Mouse (Mus musculus) CH12.LX (cell line): ENCODE results near the gene Fam240a.

Experiments used
- CHD2 ChIP-seq: IDR thresholded peaks from 2 replicates; pipeline ENCODE4 v1.6.1; 2011; ENCODE audit warnings: low read length, improper control_type of control experiment
- CTCF ChIP-seq, 2 experiments: IDR thresholded peaks in 1 of 2; conservative IDR thresholded peaks in 1 of 2; 2 replicates each; pipeline ENCODE4 v1.5.1; 2011 to 2012; ENCODE audit warnings: low read depth in 2 of 2, low read length in 2 of 2, improper control_type of control experiment in 1 of 2, inconsistent platforms in 1 of 2, mild to moderate bottlenecking in 1 of 2, moderate library complexity in 1 of 2
- E2F4 ChIP-seq: IDR thresholded peaks from 2 replicates; pipeline ENCODE4 v1.6.1; 2011; ENCODE audit warnings: low read depth, low read length, improper control_type of control experiment; ENCODE audit not compliant: insufficient replicate concordance
- EP300 ChIP-seq: IDR thresholded peaks from 2 replicates; pipeline ENCODE4 v1.6.1; 2011; ENCODE audit warnings: low read length, improper control_type of control experiment
- JUND ChIP-seq: conservative IDR thresholded peaks from 2 replicates; pipeline ENCODE4 v1.6.1; 2011; ENCODE audit warnings: low read depth, low read length, improper control_type of control experiment
- MEF2A ChIP-seq: IDR thresholded peaks from 2 replicates; pipeline ENCODE4 v1.6.1; 2014; ENCODE audit warnings: low read depth, mild to moderate bottlenecking, inconsistent platforms, low read length, improper control_type of control experiment, borderline replicate concordance
- MXI1 ChIP-seq: IDR thresholded peaks from 2 replicates; pipeline ENCODE4 v1.6.1; 2011; ENCODE audit warnings: mild to moderate bottlenecking, low read depth, low read length, improper control_type of control experiment
- NELFE ChIP-seq: IDR thresholded peaks from 2 replicates; pipeline ENCODE4 v1.6.1; 2011; ENCODE audit warnings: low read depth, low read length, improper control_type of control experiment
- POLR2A ChIP-seq: IDR thresholded peaks from 2 replicates; pipeline ENCODE4 v1.6.1; 2011; ENCODE audit warnings: low read depth, mild to moderate bottlenecking, improper control_type of control experiment, low read length
- TBP ChIP-seq: conservative IDR thresholded peaks from 2 replicates; pipeline ENCODE4 v1.6.1; 2011; ENCODE audit warnings: low read depth, low read length, improper control_type of control experiment
- TCF12 ChIP-seq: IDR thresholded peaks from 2 replicates; pipeline ENCODE4 v1.6.1; 2014; ENCODE audit warnings: low read depth, mild to moderate bottlenecking, inconsistent platforms, low read length, improper control_type of control experiment
- USF1 ChIP-seq: IDR thresholded peaks from 2 replicates; pipeline ENCODE4 v1.6.1; 2014; ENCODE audit warnings: low read depth, mild to moderate bottlenecking, inconsistent platforms, low read length, improper control_type of control experiment
- ZMIZ1 ChIP-seq: IDR thresholded peaks from 2 replicates; pipeline ENCODE4 v1.6.1; 2012; ENCODE audit warnings: low read depth, mild to moderate bottlenecking, inconsistent platforms, low read length, improper control_type of control experiment

DNA sequence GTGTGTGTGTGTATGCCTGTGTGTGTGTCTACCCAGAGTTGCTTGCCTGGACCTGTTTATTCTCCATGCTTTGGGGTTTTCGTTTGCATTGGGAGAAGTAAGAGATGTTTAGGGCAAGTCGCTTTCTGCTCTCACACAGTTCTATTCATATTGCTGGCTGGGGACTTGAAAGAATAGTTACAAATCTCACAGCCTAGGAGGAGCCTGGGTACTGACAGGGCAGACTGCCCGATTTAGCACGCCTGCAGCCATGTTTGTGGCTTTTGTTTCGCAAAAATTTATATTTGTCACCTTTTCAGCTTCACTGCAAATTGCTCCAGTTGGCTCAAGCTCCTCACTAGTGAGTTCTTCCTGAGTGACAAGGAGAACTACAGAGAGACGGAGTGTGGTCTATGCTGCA lies 14.9 kb upstream of the Fam240a start:
- TF ChIP-seq CTCF (conservative IDR thresholded peaks at IDR 0.05 in 1 of 2, IDR thresholded peaks at IDR 0.05 in 1 of 2; ENCODE audit: low read depth in 2 of 2, low read length in 2 of 2) (no peak), E2F4 (no peak), POLR2A (no peak), EP300 (no peak), MEF2A (no peak), CHD2 (no peak), NELFE (no peak), JUND (no peak), USF1 (no peak), TBP (no peak), TCF12 (no peak), ZMIZ1 (no peak), MXI1 (no peak)
